8 mouse cellular contexts compared by ENCODE assay signal in genomic region chr15:68428444-68429228, GRCm38 (mm10).
DNase-seq lines count a peak whose midpoint lies in the region; ATAC-seq and TF ChIP-seq lines count a peak whose summit lies in the region.

No protein-coding gene starts in this region.

- H3K4me1 ChIP-seq in liver, postnatal 0 days (ENCODE audit: insufficient read depth) = no peaks in the 10 kb centered on the region
- no peaks in the 10 kb centered on the region for H3K4me1 ChIP-seq in bone marrow, adult 2 months (ENCODE audit: control insufficient read depth, insufficient read depth, low read length)
- no peaks in the 10 kb centered on the region for H3K4me1 ChIP-seq in forebrain, embryonic 12.5 days
- H3K4me1 ChIP-seq in hindbrain, embryonic 15.5 days (replicated peaks) = peaks cover 5% of the 10 kb centered on the region
- no peaks in the 10 kb centered on the region for H3K4me1 ChIP-seq in limb, embryonic 14.5 days (ENCODE audit: control insufficient read depth, insufficient read depth, low read length)

- TF ChIP-seq EP300 in liver, postnatal 0 days (IDR thresholded peaks at IDR 0.05; ENCODE audit: low read depth) = no peak

- no peaks in the 10 kb centered on the region for H3K36me3 ChIP-seq in liver, postnatal 0 days (replicated peaks; ENCODE audit: insufficient read depth, low read length)
- H3K36me3 ChIP-seq in forebrain, embryonic 12.5 days (replicated peaks) = no peaks in the 10 kb centered on the region
- H3K36me3 ChIP-seq in hindbrain, embryonic 15.5 days = no peaks in the 10 kb centered on the region
- no peaks in the 10 kb centered on the region for H3K36me3 ChIP-seq in limb, embryonic 14.5 days (ENCODE audit: control insufficient read depth, insufficient read depth, low read length)

- H3K9me3 ChIP-seq in liver, postnatal 0 days (ENCODE audit: low read length) = no peaks in the 10 kb centered on the region
- no peaks in the 10 kb centered on the region for H3K9me3 ChIP-seq in forebrain, embryonic 12.5 days
- no peaks in the 10 kb centered on the region for H3K9me3 ChIP-seq in hindbrain, embryonic 15.5 days
- no peaks in the 10 kb centered on the region for H3K9me3 ChIP-seq in limb, embryonic 14.5 days (ENCODE audit: control insufficient read depth, low read length)

- no peak overlapping the region for H3K27ac ChIP-seq in liver, postnatal 0 days (ENCODE audit: low read depth)
- H3K27ac ChIP-seq in bone marrow, adult 2 months (ENCODE audit: control insufficient read depth, insufficient read depth, low read depth, low read length, poor library complexity) = no peak overlapping the region
- H3K27ac ChIP-seq in forebrain, embryonic 12.5 days = no peak overlapping the region
- H3K27ac ChIP-seq in hindbrain, embryonic 15.5 days (replicated peaks) = no peak overlapping the region
- H3K27ac ChIP-seq in limb, embryonic 14.5 days (replicated peaks; ENCODE audit: low read depth, low read length) = no peak overlapping the region

- no peak overlapping the region for H3K4me3 ChIP-seq in liver, postnatal 0 days (ENCODE audit: low read depth, low read length)
- H3K4me3 ChIP-seq in bone marrow, adult 2 months (replicated peaks; ENCODE audit: control insufficient read depth, low read depth, low read length) = no peak overlapping the region
- H3K4me3 ChIP-seq in forebrain, embryonic 12.5 days (replicated peaks) = no peak overlapping the region
- no peak overlapping the region for H3K4me3 ChIP-seq in hindbrain, embryonic 15.5 days
- H3K4me3 ChIP-seq in limb, embryonic 14.5 days (replicated peaks; ENCODE audit: low read length) = no peak overlapping the region

- 16% methylated on average over 6 of the region's 6 CpGs for WGBS in liver, postnatal 0 days (ENCODE audit: insufficient replicate concordance)
- 12% methylated on average over 6 of the region's 6 CpGs for WGBS in bone marrow, adult 2 months
- 18% methylated on average over 6 of the region's 6 CpGs for WGBS in forebrain, embryonic 12.5 days
- WGBS in hindbrain, embryonic 15.5 days = 16% methylated on average over 6 of the region's 6 CpGs
- 17% methylated on average over 6 of the region's 6 CpGs for WGBS in limb, embryonic 14.5 days

- TF ChIP-seq CTCF in liver, postnatal 0 days (IDR thresholded peaks at IDR 0.05; ENCODE audit: low read depth) = peak; percentile 66
- TF ChIP-seq CTCF in bone marrow, adult 2 months (IDR thresholded peaks at IDR 0.05; ENCODE audit: control insufficient read depth, insufficient read depth, low read length) = 0 out of 2 replicates have a peak, but pooled peaks have one; percentile 9

- no peak overlapping the region for H3K4me2 ChIP-seq in liver, postnatal 0 days (ENCODE audit: low read depth, low read length)
- no peak overlapping the region for H3K4me2 ChIP-seq in forebrain, embryonic 12.5 days
- H3K4me2 ChIP-seq in hindbrain, embryonic 15.5 days = no peak overlapping the region
- no peak overlapping the region for H3K4me2 ChIP-seq in limb, embryonic 14.5 days (replicated peaks; ENCODE audit: low read depth, low read length, severe bottlenecking)

- H3K27me3 ChIP-seq in liver, postnatal 0 days (ENCODE audit: insufficient read depth, low read length) = no peaks in the 10 kb centered on the region
- no peaks in the 10 kb centered on the region for H3K27me3 ChIP-seq in forebrain, embryonic 12.5 days
- H3K27me3 ChIP-seq in hindbrain, embryonic 15.5 days = 0 out of 2 replicates have a peak, but pooled peaks cover 3% of the 10 kb centered on the region
- no peaks in the 10 kb centered on the region for H3K27me3 ChIP-seq in limb, embryonic 14.5 days (ENCODE audit: control insufficient read depth, insufficient read depth, low read length)

- H3K9ac ChIP-seq in liver, postnatal 0 days (replicated peaks) = no peak overlapping the region
- no peak overlapping the region for H3K9ac ChIP-seq in forebrain, embryonic 12.5 days
- H3K9ac ChIP-seq in hindbrain, embryonic 15.5 days = no peak overlapping the region
- H3K9ac ChIP-seq in limb, embryonic 14.5 days (ENCODE audit: low read depth, low read length, severe bottlenecking) = no peak overlapping the region

- no peak for DNase-seq in liver, postnatal 0 days
- DNase-seq in liver = no peak
- DNase-seq in limb, embryonic 14.5 days (ENCODE audit: low spot score) = peak; percentile 75
- peak; percentile 78 for DNase-seq in retina, postnatal 1 day

- no peak for TF ChIP-seq POLR2A in bone marrow, adult 2 months (IDR thresholded peaks at IDR 0.05; ENCODE audit: borderline replicate concordance, control insufficient read depth, low read depth, low read length)
- no peak for TF ChIP-seq POLR2A in limb, embryonic 14.5 days (IDR thresholded peaks at IDR 0.05; ENCODE audit: borderline replicate concordance, extremely low read depth, insufficient read depth, insufficient read length)

- ATAC-seq in liver, postnatal 0 days = no peak
- peak; percentile 79 for ATAC-seq in forebrain, embryonic 12.5 days (ENCODE audit: low FRiP score)
- peak; percentile 83 for ATAC-seq in hindbrain, embryonic 15.5 days (ENCODE audit: low FRiP score, low read depth)
- ATAC-seq in limb, embryonic 14.5 days (ENCODE audit: low FRiP score, low read depth) = no peak
- no peak for ATAC-seq in monocyte, adult 5-6 weeks (replicated peaks; ENCODE audit: insufficient number of reproducible peaks, low FRiP score, low TSS enrichment, poor library complexity, severe bottlenecking)

Comparison
In these comparisons a context has a peak if more than half of its experiments do, and no peak if none do; other contexts are left out.
1. ATAC-seq: peak in forebrain, embryonic 12.5 days (single experiment) and hindbrain, embryonic 15.5 days (single experiment); none in liver, postnatal 0 days (single experiment), limb, embryonic 14.5 days (single experiment) and monocyte, adult 5-6 weeks (single experiment).
2. DNase-seq: peak in limb, embryonic 14.5 days (single experiment) and retina, postnatal 1 day (single experiment); none in liver, postnatal 0 days (single experiment) and liver (single experiment).